Mouse (Mus musculus) right cerebral cortex, adult 2 months (tissue): ENCODE results near the gene Shroom2.
"Not testable (repeated sequence)": the region's sequence is repeated elsewhere in the genome, so short reads cannot be mapped to it uniquely, and the experiment has no call there.

Experiments used
- DNase-seq, 2 experiments: peaks; one replicate each; pipeline ENCODE4 v3.0.0; 2021 to 2022; ENCODE audit warnings: low spot score in 2 of 2

Shroom2 gene

DNA sequence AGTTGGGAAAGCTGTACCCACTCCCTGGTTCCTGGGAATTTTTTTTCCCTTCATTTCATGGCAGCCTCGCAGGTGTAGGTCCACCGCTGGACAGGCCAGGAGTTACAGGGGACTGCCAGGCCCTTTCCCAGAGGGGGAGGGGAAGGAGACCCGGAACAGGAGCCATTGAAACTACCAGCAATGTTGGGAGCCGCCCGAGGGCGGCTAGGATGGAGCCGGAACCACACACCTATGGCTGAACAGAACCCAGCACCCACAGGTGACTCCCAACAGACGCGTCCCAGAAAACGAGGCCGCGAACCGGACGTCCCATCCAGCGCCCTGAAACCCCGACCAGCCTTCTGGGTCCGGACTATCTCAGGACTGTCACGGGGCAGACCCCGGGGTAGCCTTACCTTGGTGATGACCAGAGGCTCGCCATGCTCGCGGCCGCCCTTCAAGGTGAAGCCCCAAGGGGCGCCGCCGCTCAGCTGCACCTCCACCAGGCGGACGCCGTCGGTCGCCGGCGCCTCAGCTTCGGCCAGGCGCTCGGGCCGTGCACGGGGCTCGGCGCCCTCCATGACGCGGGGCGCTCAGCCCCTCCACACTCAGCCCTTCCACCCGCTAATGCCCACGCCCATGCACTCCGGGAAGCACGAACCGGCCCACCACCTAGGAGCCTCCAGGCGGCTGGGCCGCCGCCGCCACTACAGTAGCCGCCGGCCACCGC lies at the start of gene Shroom2:
Gene Shroom2, minus strand, starts transcription at position 575 of the 709 bp plus-strand sequence.
- no peak for DNase-seq

GRCm38 (mm10) chrX:152818996-152819395 lies 49.7 kb upstream of the Shroom2 start:
- peak in 1 of 2 experiments; percentile 1 for DNase-seq

DNA sequence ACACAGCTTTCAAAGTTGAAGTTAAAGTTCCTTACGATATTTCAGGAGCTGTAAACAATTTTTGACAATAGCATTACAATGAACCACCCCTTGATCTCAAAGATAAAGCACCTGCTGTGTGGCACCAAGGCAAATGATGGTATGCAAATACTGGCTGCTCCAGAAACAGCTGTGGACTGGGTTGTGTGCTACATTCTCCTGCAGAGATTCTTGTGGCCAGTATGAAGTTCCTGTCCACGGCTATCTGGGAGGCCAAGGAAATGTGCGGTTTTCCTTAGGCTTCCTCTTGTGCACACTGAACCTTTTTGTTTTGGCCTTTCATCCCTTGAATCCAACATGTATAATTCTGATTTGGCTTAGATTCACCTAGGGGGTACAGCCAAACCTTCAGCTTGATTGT lies 44.1 kb upstream of the Shroom2 start:
- no peak for DNase-seq

DNA sequence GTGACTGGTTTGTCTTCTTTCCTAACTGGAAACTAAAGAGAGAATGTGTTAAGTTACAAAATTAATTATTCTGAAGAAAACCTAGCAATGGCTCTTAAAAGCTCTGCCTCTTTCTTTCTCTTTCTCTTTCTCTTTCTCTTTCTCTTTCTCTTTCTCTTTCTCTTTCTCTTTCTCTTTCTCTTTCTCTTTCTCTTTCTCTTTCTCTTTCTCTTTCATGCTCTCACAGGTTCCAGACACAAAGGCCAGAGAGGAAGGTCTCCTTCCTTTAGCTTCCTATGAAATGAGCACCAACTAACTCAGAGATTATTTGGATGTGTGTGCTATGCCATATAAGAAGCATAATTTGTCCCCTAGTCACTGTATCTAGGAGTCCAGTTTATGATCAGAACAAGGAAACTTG lies 36.1 kb upstream of the Shroom2 start:
- DNase-seq, result no peak

GRCm38 (mm10) chrX:152788611-152789010 lies 19.3 kb upstream of the Shroom2 start:
- DNase-seq, result no peak

DNA sequence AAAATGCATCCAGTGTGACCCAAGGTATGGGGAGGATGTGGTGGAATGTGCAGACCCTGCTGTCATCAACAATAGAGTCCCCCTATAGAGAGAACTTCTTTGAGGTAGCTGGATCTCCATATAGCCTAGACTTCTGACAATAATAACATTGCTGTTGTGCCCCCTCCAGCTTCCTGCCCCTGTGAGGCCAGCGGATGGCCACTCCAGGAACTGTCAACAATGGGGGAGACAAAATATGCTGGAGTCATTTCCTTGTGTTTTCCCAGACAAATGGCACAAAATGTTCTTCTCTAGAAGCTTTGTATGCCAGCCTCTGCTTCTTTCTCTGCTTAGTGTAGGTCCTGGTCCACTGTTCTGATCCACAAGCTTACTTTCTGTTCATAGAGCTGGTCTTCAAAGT lies 18.9 kb upstream of the Shroom2 start:
- no peak for DNase-seq

DNA sequence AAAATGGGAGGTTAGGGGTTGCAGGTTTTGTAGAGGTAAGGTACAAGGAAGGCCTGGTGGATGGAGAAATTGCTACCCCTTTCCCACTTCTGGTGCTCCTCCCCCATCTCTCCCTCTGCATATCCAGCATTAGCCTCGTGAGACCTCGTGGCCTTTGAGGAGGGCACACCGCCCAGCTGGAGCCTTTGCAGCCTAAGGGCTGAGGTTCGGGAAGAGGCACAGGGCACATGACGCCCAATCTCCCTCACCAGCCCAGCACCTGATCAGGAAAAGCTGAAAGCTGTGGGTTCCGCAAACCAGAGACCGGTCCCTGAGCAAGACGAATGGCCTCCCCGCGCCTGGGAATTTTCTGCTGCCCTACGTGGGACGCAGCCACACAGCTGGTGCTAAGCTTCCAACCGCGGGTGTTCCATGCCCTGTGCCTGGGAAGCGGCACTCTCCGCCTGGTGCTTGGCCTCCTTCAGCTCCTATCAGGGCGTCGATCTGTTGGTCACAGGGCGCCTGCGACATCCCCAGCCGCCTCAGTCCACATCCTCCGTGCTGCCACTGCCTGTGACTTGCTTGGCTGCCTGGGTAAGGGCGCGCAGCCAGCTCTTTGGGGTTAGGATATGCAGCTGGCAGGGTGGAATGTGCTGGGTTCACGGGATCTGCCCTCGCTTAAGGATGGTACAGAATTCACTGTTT lies 12.6 kb upstream of the Shroom2 start, which contains the start of gene Gpr143:
Gene Gpr143, plus strand, starts transcription at position 202 of the 684 bp plus-strand sequence.
- no peak for DNase-seq

GRCm38 (mm10) chrX:152769600-152770157 lies 414 bp upstream of the Shroom2 start:
- DNase-seq, result peak in 1 of 2 experiments; percentile 2

DNA sequence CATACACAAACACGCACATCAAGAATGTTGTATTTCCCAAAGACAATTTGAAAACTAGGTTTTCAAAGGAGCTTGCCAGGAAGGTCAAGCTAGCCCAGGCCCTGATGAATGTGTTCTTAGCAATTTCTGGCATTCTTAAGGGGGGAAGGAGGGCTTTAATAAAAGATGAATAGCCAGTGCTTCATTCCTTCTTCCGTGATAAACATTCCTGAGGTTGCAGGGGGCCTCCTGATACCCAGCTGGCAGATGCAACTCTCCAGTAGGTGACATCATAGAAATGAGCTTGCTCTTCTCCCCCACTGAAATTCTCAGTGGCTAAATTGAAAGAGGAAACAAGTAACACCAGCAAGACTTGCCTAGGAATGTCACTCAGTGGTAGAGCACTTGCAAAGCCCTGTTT lies 5.1 kb downstream of the Shroom2 start:
- no peak for DNase-seq

DNA sequence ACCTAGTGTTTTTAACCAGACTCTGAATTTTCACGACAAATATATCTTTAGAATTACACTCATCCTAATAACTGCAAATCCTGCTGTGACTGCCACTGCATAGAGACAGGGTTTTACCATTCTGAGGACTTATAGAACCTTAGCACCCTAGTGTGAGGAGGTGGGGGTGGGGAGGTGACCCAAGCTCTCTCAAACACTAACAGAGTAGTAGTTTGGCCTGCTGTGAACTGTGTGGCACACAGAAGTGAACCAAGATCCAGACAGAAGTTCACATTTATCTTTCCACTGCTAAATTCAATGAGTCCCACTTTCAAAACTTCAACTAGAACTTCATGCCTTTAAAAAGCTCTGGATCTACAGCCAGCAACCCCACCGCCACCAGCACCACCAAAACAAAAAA lies 6.4 kb downstream of the Shroom2 start:
- no peak for DNase-seq

- no peak for DNase-seq
Measured at GRCm38 (mm10) chrX:152762437-152762836, 6.8 kb downstream of the Shroom2 start.

DNA sequence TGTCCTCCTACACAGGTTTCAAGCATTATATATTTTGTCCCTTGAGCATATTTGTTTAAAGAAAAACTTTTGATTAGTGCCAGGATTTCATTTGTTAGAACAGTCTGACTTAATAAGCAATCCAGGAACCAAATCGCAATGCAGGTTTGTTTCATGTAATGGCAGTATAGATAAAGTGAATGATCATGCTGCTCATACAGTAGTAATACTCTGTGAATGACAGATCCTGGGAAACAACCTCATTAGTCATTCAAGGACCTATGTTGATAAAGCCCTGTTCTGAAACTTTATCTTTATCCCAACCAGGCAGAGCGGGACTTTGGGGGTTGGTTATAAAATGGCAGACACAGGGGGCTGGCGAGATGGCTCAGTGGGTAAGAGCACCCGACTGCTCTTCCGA lies 13.0 kb downstream of the Shroom2 start:
- no peak for DNase-seq

DNA sequence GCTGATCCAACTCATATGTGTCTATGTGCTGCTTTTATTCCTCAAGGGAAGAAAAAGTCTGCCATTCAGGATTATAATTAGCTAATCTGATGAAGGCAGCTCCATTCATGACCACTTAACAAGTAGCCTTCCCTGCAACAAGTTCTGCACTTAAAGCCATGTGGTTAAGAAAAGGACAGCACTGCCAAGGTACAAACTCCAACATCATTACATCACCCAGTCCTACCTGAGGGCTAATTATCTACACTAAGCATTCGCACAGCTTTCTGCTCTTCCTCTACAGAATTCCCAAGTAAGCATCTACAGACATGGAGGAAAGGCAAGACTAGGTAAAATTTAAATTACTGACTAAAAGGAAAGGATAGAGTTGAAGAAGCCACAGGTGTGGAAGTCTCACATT lies 13.4 kb downstream of the Shroom2 start:
- DNase-seq, result no peak

- DNase-seq, result no peak
Measured at GRCm38 (mm10) chrX:152745925-152746324, 23.3 kb downstream of the Shroom2 start.

- DNase-seq, result no peak
Measured at GRCm38 (mm10) chrX:152743642-152744041, 25.6 kb downstream of the Shroom2 start.

GRCm38 (mm10) chrX:152738759-152739368 lies 30.4 kb downstream of the Shroom2 start:
- no peak for DNase-seq

DNA sequence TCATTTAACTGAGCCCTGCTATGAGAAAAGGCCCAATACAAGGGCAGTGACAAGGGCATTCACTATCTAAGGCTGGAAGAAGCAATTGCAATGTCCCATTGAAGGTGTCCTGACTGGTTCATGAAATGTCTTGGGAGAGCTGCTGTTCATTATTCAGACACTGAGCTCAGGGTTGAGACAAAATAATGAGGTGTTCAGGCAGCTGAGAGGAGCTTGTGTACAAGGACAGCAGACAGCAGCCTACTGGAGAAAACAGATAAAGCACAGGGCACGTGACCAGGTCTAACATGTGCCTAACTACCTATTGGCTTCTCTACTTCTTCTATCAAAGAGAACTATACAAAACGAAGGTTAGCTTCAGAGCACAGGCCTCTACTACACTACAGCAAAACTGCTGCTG lies 31.1 kb downstream of the Shroom2 start:
- no peak for DNase-seq

- DNase-seq, result no peak
Measured at GRCm38 (mm10) chrX:152735283-152735682, 34.0 kb downstream of the Shroom2 start.

DNA sequence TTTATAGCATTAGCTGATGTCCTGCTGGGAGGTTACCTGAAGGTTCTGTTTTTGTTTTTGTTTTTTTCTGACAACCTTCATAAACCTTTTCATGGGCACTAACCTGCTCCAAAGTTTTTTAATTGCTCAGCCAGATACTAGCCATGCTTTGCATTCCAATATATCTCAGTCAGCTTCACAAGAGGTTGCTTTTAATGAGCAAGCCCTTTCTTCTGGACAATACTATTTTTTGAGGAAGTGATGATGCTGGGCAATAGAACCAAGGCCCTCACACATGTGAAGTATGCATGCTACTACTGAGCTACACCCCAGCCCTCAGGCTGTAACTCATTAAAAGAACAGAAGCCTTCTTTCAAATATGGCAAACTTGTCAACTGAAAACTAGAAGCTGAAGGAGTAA lies 52.6 kb downstream of the Shroom2 start:
- no peak for DNase-seq

DNA sequence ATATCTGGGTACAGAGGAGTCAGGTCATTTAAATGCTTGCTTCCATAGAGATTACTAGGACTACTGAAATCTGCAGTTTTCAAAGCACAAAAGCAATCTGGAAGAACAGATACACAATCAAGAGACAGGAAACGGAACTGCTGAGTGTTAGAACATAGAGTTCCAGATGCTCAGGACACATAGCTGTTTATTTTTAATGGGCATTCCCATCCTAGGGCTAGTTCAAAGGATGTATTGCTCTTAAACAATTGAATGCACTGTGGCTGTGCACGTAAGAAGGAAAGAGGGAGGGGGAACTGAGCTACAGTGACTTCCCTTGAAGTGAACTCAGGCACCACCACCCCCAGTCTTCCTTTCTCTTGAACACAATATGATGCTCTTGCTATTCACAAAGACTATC lies 58.5 kb downstream of the Shroom2 start:
- DNase-seq, result not testable (repeated sequence)

DNA sequence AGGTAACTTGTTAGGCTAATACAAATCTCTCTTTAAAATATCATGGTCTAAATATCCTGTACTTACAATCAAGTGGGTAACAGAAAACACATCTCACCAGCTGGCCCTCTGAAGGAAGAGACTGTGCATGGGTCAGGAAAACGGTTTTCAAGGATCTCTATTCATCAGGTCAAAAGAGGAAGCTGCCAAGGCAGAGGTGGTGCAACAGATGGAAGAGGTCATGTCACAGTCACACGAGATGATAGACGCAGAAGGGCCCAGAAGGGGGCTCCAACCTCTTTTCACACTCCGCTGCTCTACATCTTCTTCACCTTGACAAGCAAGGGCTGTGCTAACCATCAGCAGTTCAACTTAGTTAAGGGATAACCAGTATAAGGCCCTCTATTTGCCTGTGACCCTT lies 60.9 kb downstream of the Shroom2 start:
- no peak for DNase-seq

- DNase-seq, result peak; percentile 20 to 27
Measured at GRCm38 (mm10) chrX:152705397-152705796, 63.9 kb downstream of the Shroom2 start.

GRCm38 (mm10) chrX:152703624-152704023 lies 65.6 kb downstream of the Shroom2 start:
- no peak for DNase-seq
